Mouse (Mus musculus) midbrain, embryonic 16.5 days (tissue): ENCODE data around the gene Cdkn3. TPM values are rescaled to one million over a fixed set of nuclear protein-coding genes. Genes with fewer than 3 reads are reported as not detected.

ENCODE experiments used
- ATAC-seq: fragments of 200-750 bp; cut with Nextera tagmentation; 2 replicates; pipeline ENCODE4 v1.8.0; 2017; ENCODE audit warnings: moderate TSS enrichment
- H3K27ac ChIP-seq: fragments of 300-500 bp; sonication (generic); 2 replicates; pipeline ENCODE4 v1.5.1; 2014; ENCODE audit warnings: mild to moderate bottlenecking, low read length, mixed read lengths
- H3K27me3 ChIP-seq: fragments of 300-500 bp; sonication (generic); 2 replicates; pipeline ENCODE4 v1.6.1; 2014; ENCODE audit warnings: low read depth, low read length, mixed read lengths; ENCODE audit not compliant: control insufficient read depth, insufficient read depth
- H3K36me3 ChIP-seq: fragments of 300-500 bp; sonication (generic); 2 replicates; pipeline ENCODE4 v1.6.1; 2014; ENCODE audit warnings: mild to moderate bottlenecking, low read length, moderate library complexity, mixed read lengths; ENCODE audit not compliant: control insufficient read depth, insufficient read depth
- H3K4me1 ChIP-seq: fragments of 300-500 bp; sonication (generic); 2 replicates; pipeline ENCODE4 v1.6.1; 2014; ENCODE audit warnings: mild to moderate bottlenecking, low read length, mixed read lengths; ENCODE audit not compliant: control insufficient read depth, insufficient read depth
- H3K4me2 ChIP-seq: fragments of 300-500 bp; sonication (generic); 2 replicates; pipeline ENCODE4 v1.6.1; 2014; ENCODE audit warnings: mild to moderate bottlenecking, low read length, mixed read lengths
- H3K4me3 ChIP-seq: fragments of 300-500 bp; sonication (generic); 2 replicates; pipeline ENCODE4 v1.5.1; 2014; ENCODE audit warnings: low read depth, mild to moderate bottlenecking, low read length, moderate library complexity, mixed read lengths
- H3K9ac ChIP-seq: fragments of 300-500 bp; sonication (generic); 2 replicates; pipeline ENCODE4 v1.6.1; 2014; ENCODE audit warnings: low read depth, low read length, mixed read lengths
- H3K9me3 ChIP-seq: fragments of 300-500 bp; sonication (generic); replicated peaks from 2 replicates; pipeline ENCODE4 v1.6.1; 2014; ENCODE audit warnings: mild to moderate bottlenecking, low read length, mixed read lengths; ENCODE audit not compliant: control insufficient read depth, poor library complexity, severe bottlenecking
- WGBS: fragments of 180-500 bp; shearing (Covaris S2); extraction: QIAGEN DNeasy Blood & Tissue Kit; methylation state at CpG from one replicate; pipeline ENCODE4 v1.1.7; 2014; 5-methylcytosine and 5-hydroxymethylcytosine counted together
- polyA plus RNA-seq: library from polyadenylated mRNA; unstranded; fragments of >200 nt; fragmentation: Nextera tagmentation; extraction: Ambion mirVana; gene quantifications from 2 replicates; pipeline ENCODE4 v1.2.1, GENCODE M21; 2015

Gene Cdkn3
- polyA plus RNA-seq, 1 experiment from 2014 or later = 7.5 TPM

- Histone ChIP-seq H3K27ac (no peak overlapping the region), H3K27me3 (no peaks in the 10 kb centered on the region), H3K4me2 (no peak overlapping the region), H3K4me3 (no peak overlapping the region), H3K4me1 (no peaks in the 10 kb centered on the region), H3K9ac (no peak overlapping the region), H3K9me3 (no peaks in the 10 kb centered on the region), H3K36me3 (peaks cover 10% of the 10 kb centered on the region)
- WGBS = 88% methylated on average over 6 of the region's 6 CpGs
- ATAC-seq = no peak
Observed at GRCm38 (mm10) chr14:46770036-46770435, 9.7 kb downstream of the Cdkn3 start.

GRCm38 (mm10) chr14:46778756-46779155 is 18.4 kb downstream of the Cdkn3 start:
- Histone ChIP-seq H3K27me3 (no peaks in the 10 kb centered on the region), H3K4me3 (no peak overlapping the region), H3K4me2 (no peak overlapping the region), H3K27ac (no peak overlapping the region), H3K4me1 (no peaks in the 10 kb centered on the region), H3K9ac (no peak overlapping the region), H3K36me3 (peaks cover 39% of the 10 kb centered on the region), H3K9me3 (no peaks in the 10 kb centered on the region)
- 98% methylated on average over 9 of the region's 9 CpGs for WGBS
- ATAC-seq = no peak

GRCm38 (mm10) chr14:46779217-46779616 is 18.9 kb downstream of the Cdkn3 start:
- Histone ChIP-seq H3K4me3 (no peak overlapping the region), H3K9ac (no peak overlapping the region), H3K4me1 (no peaks in the 10 kb centered on the region), H3K27ac (no peak overlapping the region), H3K4me2 (no peak overlapping the region), H3K9me3 (no peaks in the 10 kb centered on the region), H3K27me3 (no peaks in the 10 kb centered on the region), H3K36me3 (peaks cover 38% of the 10 kb centered on the region)
- no peak for ATAC-seq
- WGBS = 95% methylated on average over 7 of the region's 7 CpGs

- H3K9me3 ChIP-seq = no peaks in the 10 kb centered on the region
- peaks cover 4% of the 10 kb centered on the region; the same call in 1 of the 2 replicates for H3K4me1 ChIP-seq
- WGBS = 96% methylated on average over 7 of the region's 7 CpGs
- H3K27ac ChIP-seq = no peak overlapping the region
- peaks cover 35% of the 10 kb centered on the region for H3K36me3 ChIP-seq
- no peak overlapping the region for H3K9ac ChIP-seq
- no peak for ATAC-seq
- H3K4me2 ChIP-seq = no peak overlapping the region
- no peak overlapping the region for H3K4me3 ChIP-seq
- H3K27me3 ChIP-seq = no peaks in the 10 kb centered on the region
Observed at GRCm38 (mm10) chr14:46781086-46781485, 20.7 kb downstream of the Cdkn3 start.

- Histone ChIP-seq H3K36me3 (peaks cover 29% of the 10 kb centered on the region), H3K27ac (no peak overlapping the region), H3K4me3 (no peak overlapping the region), H3K9ac (no peak overlapping the region), H3K4me2 (no peak overlapping the region), H3K27me3 (no peaks in the 10 kb centered on the region), H3K9me3 (no peaks in the 10 kb centered on the region), H3K4me1 (peaks cover 13% of the 10 kb centered on the region)
- WGBS = 86% methylated on average over 8 of the region's 8 CpGs
- no peak for ATAC-seq
Observed at GRCm38 (mm10) chr14:46782187-46782828, 22.0 kb downstream of the Cdkn3 start.

- Histone ChIP-seq H3K27ac (no peak overlapping the region), H3K36me3 (peaks cover 20% of the 10 kb centered on the region), H3K27me3 (no peaks in the 10 kb centered on the region), H3K4me3 (no peak overlapping the region), H3K4me1 (peaks cover 14% of the 10 kb centered on the region), H3K4me2 (no peak overlapping the region), H3K9me3 (no peaks in the 10 kb centered on the region), H3K9ac (no peak overlapping the region)
- WGBS = 93% methylated on average over 10 of the region's 10 CpGs
- ATAC-seq = no peak
Observed at GRCm38 (mm10) chr14:46783327-46783926, 23.1 kb downstream of the Cdkn3 start.

GRCm38 (mm10) chr14:46785247-46785646 is 24.9 kb downstream of the Cdkn3 start:
- peaks cover 3% of the 10 kb centered on the region; the same call in 1 of the 2 replicates for H3K36me3 ChIP-seq
- no peaks in the 10 kb centered on the region for H3K9me3 ChIP-seq
- H3K27me3 ChIP-seq = no peaks in the 10 kb centered on the region
- no peak overlapping the region for H3K4me3 ChIP-seq
- peaks cover 14% of the 10 kb centered on the region for H3K4me1 ChIP-seq
- ATAC-seq = no peak
- no peak overlapping the region for H3K4me2 ChIP-seq
- 83% methylated on average over 5 of the region's 5 CpGs for WGBS
- H3K9ac ChIP-seq = no peak overlapping the region
- no peak overlapping the region for H3K27ac ChIP-seq

GRCm38 (mm10) chr14:46787454-46787786 is 27.1 kb downstream of the Cdkn3 start:
- peak overlapping the region; percentile 87 for H3K9ac ChIP-seq
- H3K27me3 ChIP-seq = no peaks in the 10 kb centered on the region
- ATAC-seq = peak; percentile 3
- peak overlapping the region; percentile 95 for H3K27ac ChIP-seq
- H3K36me3 ChIP-seq = no peaks in the 10 kb centered on the region
- peak overlapping the region; percentile 86 for H3K4me3 ChIP-seq
- H3K9me3 ChIP-seq = no peaks in the 10 kb centered on the region
- WGBS = under 1% methylated on average over 11 of the region's 11 CpGs
- peaks cover 14% of the 10 kb centered on the region for H3K4me1 ChIP-seq
- H3K4me2 ChIP-seq = peak overlapping the region; percentile 80

GRCm38 (mm10) chr14:46787787-46788504 is 27.6 kb downstream of the Cdkn3 start, which contains the start of gene Cnih1:
Gene Cnih1, minus strand, starts transcription at chr14:46788411.
- H3K27me3 ChIP-seq = no peaks in the 10 kb centered on the region
- H3K4me1 ChIP-seq = peaks cover 14% of the 10 kb centered on the region
- H3K4me2 ChIP-seq = peak within 1 kb of the TSS; percentile 80
- under 1% methylated on average over 84 of the region's 86 CpGs for WGBS
- peak; percentile 98 for ATAC-seq
- peak within 1 kb of the TSS; percentile 86 for H3K4me3 ChIP-seq
- H3K36me3 ChIP-seq = no peaks in the 10 kb centered on the region
- peak within 1 kb of the TSS; percentile 95 for H3K27ac ChIP-seq
- peak within 1 kb of the TSS; percentile 87 for H3K9ac ChIP-seq
- H3K9me3 ChIP-seq = no peaks in the 10 kb centered on the region
